Mouse (Mus musculus) forebrain, embryonic 10.5 days (tissue): ENCODE measurements around the gene Gclc. TPM values are rescaled to one million over a fixed set of nuclear protein-coding genes. Genes with fewer than 3 reads are reported as not detected.

Source experiments
- DNase-seq: peaks from one replicate; pipeline ENCODE4 v3.0.0-alpha.2; 2017; ENCODE audit warnings: low spot score; ENCODE audit errors: extremely low spot score
- H3K27ac ChIP-seq: fragments of 300-500 bp; sonication (generic); 2 replicates; pipeline ENCODE4 v1.5.1; 2016; ENCODE audit warnings: mild to moderate bottlenecking
- H3K27me3 ChIP-seq: fragments of 300-500 bp; sonication (generic); 2 replicates; pipeline ENCODE4 v1.6.1; 2016; ENCODE audit warnings: mild to moderate bottlenecking; ENCODE audit not compliant: poor library complexity, severe bottlenecking
- H3K36me3 ChIP-seq: fragments of 300-500 bp; sonication (generic); replicated peaks from 2 replicates; pipeline ENCODE4 v1.6.1; 2016; ENCODE audit warnings: mild to moderate bottlenecking, moderate library complexity
- H3K4me1 ChIP-seq: fragments of 300-500 bp; sonication (generic); 2 replicates; pipeline ENCODE4 v1.6.1; 2016
- H3K4me3 ChIP-seq: fragments of 300-500 bp; sonication (generic); 2 replicates; pipeline ENCODE4 v1.5.1; 2016; ENCODE audit warnings: mild to moderate bottlenecking, moderate library complexity
- H3K9me3 ChIP-seq: fragments of 300-500 bp; sonication (generic); 2 replicates; pipeline ENCODE4 v1.6.1; 2016; ENCODE audit warnings: mild to moderate bottlenecking, moderate library complexity
- WGBS: fragments of 180-500 bp; shearing (Covaris S2); methylation state at CpG from one replicate; pipeline ENCODE4 v1.1.7; 2016; 5-methylcytosine and 5-hydroxymethylcytosine counted together
- polyA plus RNA-seq: library from polyadenylated mRNA; unstranded; fragments of >200 nt; fragmentation: Nextera tagmentation; extraction: Ambion mirVana; gene quantifications from 2 replicates; pipeline ENCODE4 v1.2.1, GENCODE M21; 2016

The Gclc gene
- polyA plus RNA-seq, 1 experiment from 2014 or later = 18.4 TPM

DNA sequence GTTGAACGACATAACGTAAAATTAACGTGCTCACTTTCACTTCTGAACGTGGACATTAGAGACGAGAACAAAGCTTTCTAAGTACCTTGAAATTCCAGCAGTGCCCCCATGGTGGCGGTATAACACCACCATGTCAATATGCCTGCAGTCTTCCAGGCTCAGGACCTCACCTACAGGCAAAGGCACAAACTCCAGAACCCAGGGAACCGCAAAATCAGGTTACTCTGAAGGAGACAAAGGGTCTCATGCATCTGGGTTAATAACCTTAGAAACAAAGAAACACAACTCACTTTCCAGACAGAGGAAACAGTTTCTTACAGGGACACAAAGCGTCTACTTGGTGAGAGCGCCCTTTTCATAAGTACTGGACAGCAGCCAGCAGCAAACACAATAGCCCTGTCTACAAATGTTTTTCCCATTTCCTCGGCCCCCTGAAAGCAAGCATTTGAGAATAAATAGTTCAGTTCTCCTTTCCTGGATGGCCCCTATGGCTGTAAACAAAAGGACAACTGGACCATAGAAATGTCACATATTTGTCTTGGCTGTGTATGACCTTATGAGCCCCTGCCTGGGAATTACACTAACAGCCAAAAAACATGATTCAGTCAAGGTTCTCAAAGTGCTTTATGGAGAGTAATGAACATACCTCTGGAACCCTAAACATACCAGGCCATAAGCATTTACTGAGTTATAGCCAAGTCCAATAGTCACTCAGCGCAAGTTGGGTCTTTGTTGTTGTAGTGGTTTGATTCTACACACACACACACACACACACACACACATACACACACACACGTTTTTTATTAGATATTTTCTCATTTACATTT is 52.7 kb downstream of the Gclc start:
- WGBS = 32% methylated on average over 12 of the region's 12 CpGs
- Histone ChIP-seq H3K27ac (peak overlapping the region; percentile 79), H3K4me3 (peak overlapping the region; percentile 37)

GRCm38 (mm10) chr9:77808481-77808880 is 54.1 kb downstream of the Gclc start:
- 86% methylated on average over 6 of the region's 6 CpGs for WGBS
- no peak for DNase-seq
- Histone ChIP-seq H3K4me1 (peaks cover 11% of the 10 kb centered on the region), H3K9me3 (no peaks in the 10 kb centered on the region), H3K36me3 (no peaks in the 10 kb centered on the region), H3K4me3 (no peak overlapping the region), H3K27me3 (no peaks in the 10 kb centered on the region), H3K27ac (no peak overlapping the region)

More for the DNA sequence above, 52.7 kb downstream of the Gclc start:
- no peaks in the 10 kb centered on the region for H3K27me3 ChIP-seq
- H3K36me3 ChIP-seq = no peaks in the 10 kb centered on the region
- DNase-seq = peak; percentile 75
- H3K9me3 ChIP-seq = no peaks in the 10 kb centered on the region
- peaks cover 11% of the 10 kb centered on the region for H3K4me1 ChIP-seq

- Histone ChIP-seq H3K27ac (no peak overlapping the region), H3K4me1 (no peaks in the 10 kb centered on the region), H3K36me3 (no peaks in the 10 kb centered on the region), H3K27me3 (no peaks in the 10 kb centered on the region), H3K9me3 (peaks cover 7% of the 10 kb centered on the region; the same call in 1 of the 2 replicates), H3K4me3 (no peak overlapping the region)
- no peak for DNase-seq
- 74% methylated on average over 7 of the region's 7 CpGs for WGBS
Measured at GRCm38 (mm10) chr9:77818858-77819257, 64.5 kb downstream of the Gclc start.

GRCm38 (mm10) chr9:77819318-77819717 is 65.0 kb downstream of the Gclc start:
- no peaks in the 10 kb centered on the region for H3K36me3 ChIP-seq
- H3K4me1 ChIP-seq = no peaks in the 10 kb centered on the region
- WGBS = 75% methylated on average over 2 of the region's 2 CpGs
- peaks cover 7% of the 10 kb centered on the region; the same call in 1 of the 2 replicates for H3K9me3 ChIP-seq
- H3K4me3 ChIP-seq = no peak overlapping the region
- DNase-seq = no peak
- H3K27me3 ChIP-seq = no peaks in the 10 kb centered on the region
- no peak overlapping the region for H3K27ac ChIP-seq

- H3K4me1 ChIP-seq = peaks cover 7% of the 10 kb centered on the region
- DNase-seq = no peak
- 67% methylated on average over 4 of the region's 4 CpGs for WGBS
Measured at GRCm38 (mm10) chr9:77820836-77821235, 66.5 kb downstream of the Gclc start.

DNA sequence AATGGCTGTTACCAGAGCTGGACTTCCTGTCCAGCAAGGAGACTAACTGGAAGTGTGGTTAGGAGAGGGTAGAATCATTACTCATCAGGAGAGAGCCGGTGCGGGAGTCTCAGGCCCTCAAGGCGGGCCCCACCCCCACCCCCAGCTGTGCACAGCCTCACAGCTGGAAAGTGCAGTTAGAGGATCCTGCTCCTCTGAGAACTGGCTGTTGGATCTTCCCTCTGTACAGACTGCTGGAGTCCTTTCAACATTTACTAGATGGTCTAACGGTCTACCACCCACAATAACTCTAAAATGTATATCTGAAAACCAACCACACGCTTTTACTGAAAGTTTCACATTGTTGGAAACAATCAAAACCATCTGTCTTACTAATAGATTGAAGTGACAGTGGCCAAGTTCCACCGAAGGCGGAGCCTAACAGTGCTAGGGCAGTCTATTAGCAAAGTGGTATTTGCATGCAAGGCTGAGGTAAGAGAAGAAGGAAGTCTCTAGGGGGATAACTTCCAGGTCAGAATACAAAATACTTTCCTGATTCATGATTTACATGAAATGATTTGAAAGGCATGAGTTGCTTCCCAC is 71.1 kb downstream of the Gclc start:
- Histone ChIP-seq H3K9me3 (peaks cover 3% of the 10 kb centered on the region; the same call in 1 of the 2 replicates), H3K27me3 (no peaks in the 10 kb centered on the region), H3K27ac (no peak overlapping the region), H3K4me1 (peaks cover 13% of the 10 kb centered on the region), H3K4me3 (no peak overlapping the region), H3K36me3 (no peaks in the 10 kb centered on the region)
- DNase-seq = no peak
- WGBS = 20% methylated on average over 7 of the region's 7 CpGs

More at GRCm38 (mm10) chr9:77820836-77821235, 66.5 kb downstream of the Gclc start:
- H3K4me3 ChIP-seq = no peak overlapping the region
- H3K27me3 ChIP-seq = no peaks in the 10 kb centered on the region
- H3K27ac ChIP-seq = no peak overlapping the region
- peaks cover 7% of the 10 kb centered on the region; the same call in 1 of the 2 replicates for H3K9me3 ChIP-seq
- no peaks in the 10 kb centered on the region for H3K36me3 ChIP-seq

DNA sequence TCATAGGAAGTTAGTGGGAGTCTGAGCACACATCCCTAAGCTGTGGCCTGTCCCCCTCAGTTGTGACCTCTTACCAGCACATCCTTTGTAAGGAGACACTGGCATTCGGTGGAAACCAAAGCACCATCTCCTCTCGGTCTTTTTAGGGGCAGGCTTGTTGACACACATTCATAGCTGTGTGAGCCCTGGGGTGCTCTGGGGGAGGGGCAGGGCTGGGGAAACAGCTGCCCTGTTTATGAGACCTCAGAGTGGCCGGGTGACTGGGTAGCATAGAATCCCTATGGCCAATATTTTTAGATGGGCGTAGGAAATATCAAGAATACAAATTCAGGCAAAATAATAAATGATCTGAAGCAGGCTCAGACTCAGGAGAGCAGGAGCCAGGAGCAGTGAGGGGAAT is 71.9 kb downstream of the Gclc start:
- no peak overlapping the region for H3K4me3 ChIP-seq
- H3K27me3 ChIP-seq = no peaks in the 10 kb centered on the region
- WGBS = 41% methylated on average over 4 of the region's 4 CpGs
- DNase-seq = no peak
- H3K4me1 ChIP-seq = peaks cover 13% of the 10 kb centered on the region
- no peaks in the 10 kb centered on the region for H3K36me3 ChIP-seq
- H3K27ac ChIP-seq = no peak overlapping the region
- H3K9me3 ChIP-seq = peaks cover 2% of the 10 kb centered on the region; the same call in 1 of the 2 replicates

GRCm38 (mm10) chr9:77828531-77828965 is 74.2 kb downstream of the Gclc start:
- Histone ChIP-seq H3K27me3 (no peaks in the 10 kb centered on the region), H3K4me3 (no peak overlapping the region), H3K9me3 (peaks cover 2% of the 10 kb centered on the region; the same call in 1 of the 2 replicates), H3K4me1 (peaks cover 13% of the 10 kb centered on the region), H3K27ac (no peak overlapping the region), H3K36me3 (no peaks in the 10 kb centered on the region)
- 90% methylated on average over 7 of the region's 7 CpGs for WGBS
- DNase-seq = no peak

- Histone ChIP-seq H3K4me3 (no peak overlapping the region), H3K9me3 (peaks cover 1% of the 10 kb centered on the region; the same call in 1 of the 2 replicates), H3K4me1 (0 out of 2 replicates have a peak, but pooled peaks cover 3% of the 10 kb centered on the region), H3K36me3 (no peaks in the 10 kb centered on the region), H3K27ac (no peak overlapping the region), H3K27me3 (no peaks in the 10 kb centered on the region)
- 77% methylated on average over 9 of the region's 9 CpGs for WGBS
- DNase-seq = no peak
Measured at GRCm38 (mm10) chr9:77834259-77834993, 80.1 kb downstream of the Gclc start.

GRCm38 (mm10) chr9:77835122-77835521 is 80.8 kb downstream of the Gclc start:
- Histone ChIP-seq H3K9me3 (no peaks in the 10 kb centered on the region), H3K36me3 (no peaks in the 10 kb centered on the region), H3K27me3 (no peaks in the 10 kb centered on the region), H3K27ac (no peak overlapping the region), H3K4me3 (no peak overlapping the region), H3K4me1 (0 out of 2 replicates have a peak, but pooled peaks cover 3% of the 10 kb centered on the region)
- WGBS = 93% methylated on average over 6 of the region's 6 CpGs
- no peak for DNase-seq

DNA sequence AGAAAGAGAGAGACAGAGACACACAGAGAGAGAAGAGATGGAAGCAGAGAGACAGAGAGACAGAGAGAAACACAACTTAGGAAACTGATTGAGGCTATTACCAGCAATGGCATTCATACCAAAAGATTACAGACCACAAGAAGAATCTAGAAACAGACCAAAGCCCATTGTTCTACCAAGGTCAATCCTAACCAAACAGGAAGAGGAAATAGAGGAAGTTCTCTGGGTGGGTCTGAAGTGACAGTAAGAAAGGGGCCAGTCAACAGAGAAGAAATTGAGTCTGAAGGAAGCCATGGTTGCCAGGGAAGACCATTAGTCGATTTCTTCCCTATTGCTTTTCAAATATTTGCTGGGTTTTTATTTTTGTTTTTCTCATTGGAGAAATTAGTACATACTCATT is 81.4 kb downstream of the Gclc start:
- Histone ChIP-seq H3K27ac (no peak overlapping the region), H3K4me3 (no peak overlapping the region), H3K4me1 (0 out of 2 replicates have a peak, but pooled peaks cover 3% of the 10 kb centered on the region), H3K36me3 (no peaks in the 10 kb centered on the region), H3K27me3 (no peaks in the 10 kb centered on the region), H3K9me3 (no peaks in the 10 kb centered on the region)
- 88% methylated on average over 1 of the region's 1 CpGs for WGBS
- DNase-seq = no peak

GRCm38 (mm10) chr9:77838586-77838985 is 84.3 kb downstream of the Gclc start:
- 76% methylated on average over 5 of the region's 5 CpGs for WGBS
- no peak for DNase-seq
- Histone ChIP-seq H3K27me3 (no peaks in the 10 kb centered on the region), H3K27ac (no peak overlapping the region), H3K9me3 (no peaks in the 10 kb centered on the region), H3K4me3 (no peak overlapping the region), H3K4me1 (0 out of 2 replicates have a peak, but pooled peaks cover 3% of the 10 kb centered on the region), H3K36me3 (no peaks in the 10 kb centered on the region)
